Mouse (Mus musculus): ENCODE results near the gene Cab39l. TPM values are rescaled to one million over a fixed set of nuclear protein-coding genes. Genes with fewer than 3 reads are reported as not detected.
A peak's percentile ranks its signal among the peaks of the same experiment; 100 is the strongest.

The Cab39l gene
- polyA plus RNA-seq, 1 experiment from 2014 or later: 44.6 TPM

- H3K4me2 ChIP-seq: no peak overlapping the region
- H3K9ac ChIP-seq: no peak overlapping the region
- WGBS: 59% methylated on average over 4 of the region's 4 CpGs
- no peaks in the 10 kb centered on the region for H3K27me3 ChIP-seq (ENCODE audit: insufficient read depth, low read length)
- no peak for ATAC-seq (ENCODE audit: insufficient read depth)
- H3K9me3 ChIP-seq (ENCODE audit: low read depth, low read length): no peaks in the 10 kb centered on the region
- H3K4me1 ChIP-seq (ENCODE audit: insufficient read depth): no peaks in the 10 kb centered on the region
- H3K36me3 ChIP-seq (ENCODE audit: insufficient read depth): no peaks in the 10 kb centered on the region
- H3K4me3 ChIP-seq (ENCODE audit: low read depth, low read length): no peak overlapping the region
- H3K27ac ChIP-seq (ENCODE audit: low read depth): no peak overlapping the region
- no peak for DNase-seq
- TF ChIP-seq CTCF (IDR thresholded peaks at IDR 0.05; ENCODE audit: low read depth): no peak
Measured at GRCm38 (mm10) chr14:59557071-59557470, 116.3 kb downstream of the Cab39l start.

GRCm38 (mm10) chr14:59557886-59558285, 117.1 kb downstream of the Cab39l start:
- no peak overlapping the region for H3K4me2 ChIP-seq
- H3K36me3 ChIP-seq (ENCODE audit: insufficient read depth): no peaks in the 10 kb centered on the region
- no peak overlapping the region for H3K4me3 ChIP-seq (ENCODE audit: low read depth, low read length)
- no peaks in the 10 kb centered on the region for H3K9me3 ChIP-seq (ENCODE audit: low read depth, low read length)
- ATAC-seq (ENCODE audit: insufficient read depth): no peak
- H3K4me1 ChIP-seq (ENCODE audit: insufficient read depth): no peaks in the 10 kb centered on the region
- TF ChIP-seq CTCF (IDR thresholded peaks at IDR 0.05; ENCODE audit: low read depth): no peak
- no peak overlapping the region for H3K9ac ChIP-seq
- DNase-seq: no peak
- no peaks in the 10 kb centered on the region for H3K27me3 ChIP-seq (ENCODE audit: insufficient read depth, low read length)
- 65% methylated on average over 1 of the region's 1 CpGs for WGBS
- H3K27ac ChIP-seq (ENCODE audit: low read depth): no peak overlapping the region

GRCm38 (mm10) chr14:59566756-59567155, 126.0 kb downstream of the Cab39l start:
- no peak for TF ChIP-seq CTCF (IDR thresholded peaks at IDR 0.05; ENCODE audit: low read depth)
- Histone ChIP-seq H3K27me3 (ENCODE audit: insufficient read depth, low read length) (no peaks in the 10 kb centered on the region), H3K27ac (ENCODE audit: low read depth) (no peak overlapping the region), H3K9ac (no peak overlapping the region), H3K4me1 (ENCODE audit: insufficient read depth) (no peaks in the 10 kb centered on the region), H3K4me2 (no peak overlapping the region), H3K4me3 (ENCODE audit: low read depth, low read length) (no peak overlapping the region), H3K9me3 (ENCODE audit: low read depth, low read length) (no peaks in the 10 kb centered on the region), H3K36me3 (ENCODE audit: insufficient read depth) (peaks cover 19% of the 10 kb centered on the region)
- 72% methylated on average over 6 of the region's 6 CpGs for WGBS
- no peak for ATAC-seq (ENCODE audit: insufficient read depth)
- DNase-seq: no peak

GRCm38 (mm10) chr14:59576385-59576784, 135.6 kb downstream of the Cab39l start:
- H3K27me3 ChIP-seq (ENCODE audit: insufficient read depth, low read length): no peaks in the 10 kb centered on the region
- no peak for TF ChIP-seq CTCF (IDR thresholded peaks at IDR 0.05; ENCODE audit: low read depth)
- H3K4me2 ChIP-seq: no peak overlapping the region
- WGBS: 88% methylated on average over 5 of the region's 5 CpGs
- H3K4me3 ChIP-seq (ENCODE audit: low read depth, low read length): no peak overlapping the region
- DNase-seq: no peak
- no peak overlapping the region for H3K9ac ChIP-seq
- no peaks in the 10 kb centered on the region for H3K9me3 ChIP-seq (ENCODE audit: low read depth, low read length)
- H3K27ac ChIP-seq (ENCODE audit: low read depth): no peak overlapping the region
- peaks cover 28% of the 10 kb centered on the region; the same call in 1 of the 2 replicates for H3K36me3 ChIP-seq (ENCODE audit: insufficient read depth)
- ATAC-seq (ENCODE audit: insufficient read depth): no peak
- no peaks in the 10 kb centered on the region for H3K4me1 ChIP-seq (ENCODE audit: insufficient read depth)

- peak; percentile 42 for TF ChIP-seq CTCF (IDR thresholded peaks at IDR 0.05; ENCODE audit: low read depth)
- Histone ChIP-seq H3K9me3 (ENCODE audit: low read depth, low read length) (no peaks in the 10 kb centered on the region), H3K4me1 (ENCODE audit: insufficient read depth) (no peaks in the 10 kb centered on the region), H3K27ac (ENCODE audit: low read depth) (no peak overlapping the region), H3K36me3 (ENCODE audit: insufficient read depth) (peaks cover 45% of the 10 kb centered on the region), H3K9ac (no peak overlapping the region), H3K27me3 (ENCODE audit: insufficient read depth, low read length) (no peaks in the 10 kb centered on the region), H3K4me2 (no peak overlapping the region), H3K4me3 (ENCODE audit: low read depth, low read length) (no peak overlapping the region)
- DNase-seq (peak; percentile 50), ATAC-seq (ENCODE audit: insufficient read depth) (no peak)
- WGBS: 68% methylated on average over 1 of the region's 1 CpGs
Measured at GRCm38 (mm10) chr14:59590614-59591013, 149.8 kb downstream of the Cab39l start.

- no peak overlapping the region for H3K4me3 ChIP-seq (ENCODE audit: low read depth, low read length)
- peaks cover 4% of the 10 kb centered on the region; the same call in 1 of the 2 replicates for H3K4me1 ChIP-seq (ENCODE audit: insufficient read depth)
- peaks cover 32% of the 10 kb centered on the region for H3K36me3 ChIP-seq (ENCODE audit: insufficient read depth)
- H3K27me3 ChIP-seq (ENCODE audit: insufficient read depth, low read length): no peaks in the 10 kb centered on the region
- 82% methylated on average over 8 of the region's 8 CpGs for WGBS
- H3K9me3 ChIP-seq (ENCODE audit: low read depth, low read length): no peaks in the 10 kb centered on the region
- H3K9ac ChIP-seq: no peak overlapping the region
- no peak overlapping the region for H3K27ac ChIP-seq (ENCODE audit: low read depth)
- DNase-seq (no peak), ATAC-seq (ENCODE audit: insufficient read depth) (no peak)
- TF ChIP-seq CTCF (IDR thresholded peaks at IDR 0.05; ENCODE audit: low read depth): no peak
- H3K4me2 ChIP-seq: no peak overlapping the region
Measured at GRCm38 (mm10) chr14:59591901-59592300, 151.1 kb downstream of the Cab39l start.

- peaks cover 32% of the 10 kb centered on the region for H3K36me3 ChIP-seq (ENCODE audit: insufficient read depth)
- H3K27ac ChIP-seq (ENCODE audit: low read depth): no peak overlapping the region
- no peak overlapping the region for H3K4me2 ChIP-seq
Measured at GRCm38 (mm10) chr14:59592593-59592992, 151.8 kb downstream of the Cab39l start.

GRCm38 (mm10) chr14:59594988-59595387, 154.2 kb downstream of the Cab39l start:
- WGBS: 94% methylated on average over 3 of the region's 3 CpGs
- no peak overlapping the region for H3K9ac ChIP-seq
- no peak for DNase-seq
- no peak overlapping the region for H3K4me2 ChIP-seq
- no peaks in the 10 kb centered on the region for H3K9me3 ChIP-seq (ENCODE audit: low read depth, low read length)
- no peaks in the 10 kb centered on the region for H3K27me3 ChIP-seq (ENCODE audit: insufficient read depth, low read length)
- H3K4me3 ChIP-seq (ENCODE audit: low read depth, low read length): no peak overlapping the region
- TF ChIP-seq CTCF (IDR thresholded peaks at IDR 0.05; ENCODE audit: low read depth): no peak
- H3K27ac ChIP-seq (ENCODE audit: low read depth): no peak overlapping the region
- H3K36me3 ChIP-seq (ENCODE audit: insufficient read depth): peaks cover 10% of the 10 kb centered on the region; the same call in 1 of the 2 replicates
- ATAC-seq (ENCODE audit: insufficient read depth): no peak
- peaks cover 7% of the 10 kb centered on the region; the same call in 1 of the 2 replicates for H3K4me1 ChIP-seq (ENCODE audit: insufficient read depth)

More at GRCm38 (mm10) chr14:59592593-59592992, 151.8 kb downstream of the Cab39l start:
- H3K27me3 ChIP-seq (ENCODE audit: insufficient read depth, low read length): no peaks in the 10 kb centered on the region
- no peak overlapping the region for H3K9ac ChIP-seq
- WGBS: 95% methylated on average over 3 of the region's 3 CpGs
- peaks cover 7% of the 10 kb centered on the region; the same call in 1 of the 2 replicates for H3K4me1 ChIP-seq (ENCODE audit: insufficient read depth)
- H3K4me3 ChIP-seq (ENCODE audit: low read depth, low read length): no peak overlapping the region
- DNase-seq: no peak
- no peak for ATAC-seq (ENCODE audit: insufficient read depth)
- no peaks in the 10 kb centered on the region for H3K9me3 ChIP-seq (ENCODE audit: low read depth, low read length)
- TF ChIP-seq CTCF (IDR thresholded peaks at IDR 0.05; ENCODE audit: low read depth): no peak
